Mouse (Mus musculus): ENCODE measurements at regions not wholly inside any gene's neighbourhood (a gene's known extent, or its start where the extent isn't known, plus 50 kb on each side); places are given as distances from the start of the nearest gene placed in this dataset.

DNA sequence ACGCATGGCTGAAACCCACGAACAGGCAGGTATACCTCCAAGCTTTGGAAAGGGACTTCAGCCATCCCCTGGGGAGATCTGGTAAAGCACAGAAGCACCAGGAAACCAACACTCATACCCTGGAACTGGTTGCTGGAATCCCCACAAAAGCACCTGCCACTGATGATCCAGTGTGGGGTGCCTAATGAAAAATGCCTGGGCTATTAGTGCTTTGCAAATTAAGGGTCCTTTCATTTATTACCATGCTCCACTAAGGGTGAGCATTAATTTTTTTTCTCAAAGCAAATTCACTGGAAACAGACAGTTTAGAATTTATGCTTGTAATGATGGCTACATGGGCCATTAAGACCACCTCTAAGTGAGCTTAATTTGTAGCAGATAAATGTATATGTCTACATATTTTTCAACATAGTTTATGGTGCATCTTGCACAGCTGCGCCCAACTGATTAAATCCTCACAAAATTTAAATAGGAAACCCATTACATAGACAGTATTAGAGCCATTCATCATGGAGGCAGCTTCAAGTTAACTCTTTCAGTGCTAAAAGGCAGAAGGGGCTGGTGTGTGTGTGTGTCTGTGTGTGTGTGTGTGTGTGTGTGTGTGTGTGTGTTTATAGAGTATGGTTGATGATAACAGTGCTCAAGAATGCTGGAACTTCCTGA, 201.8 kb downstream of the Cbln1 start:
- no peak for DNase-seq

DNA sequence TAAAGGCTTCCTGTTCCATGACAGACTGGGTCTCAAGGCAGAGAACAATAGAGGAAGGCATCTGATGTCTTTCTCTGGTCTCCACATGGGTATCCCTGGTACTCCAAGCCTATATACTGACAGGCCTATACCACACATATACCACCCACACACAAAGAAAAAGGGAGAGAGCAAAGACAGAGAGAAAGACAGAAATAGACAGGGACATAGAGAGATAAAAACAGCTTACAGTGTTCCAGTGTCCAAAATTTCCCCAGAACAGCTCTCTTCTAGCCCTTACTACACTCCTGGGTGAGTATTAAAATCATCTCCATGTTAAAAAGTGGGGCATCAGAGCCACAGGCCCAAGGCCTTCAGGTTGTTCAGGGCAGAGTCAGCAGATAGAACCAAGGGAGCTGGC, 204.2 kb downstream of the Cbln1 start:
- DNase-seq = no peak

DNA sequence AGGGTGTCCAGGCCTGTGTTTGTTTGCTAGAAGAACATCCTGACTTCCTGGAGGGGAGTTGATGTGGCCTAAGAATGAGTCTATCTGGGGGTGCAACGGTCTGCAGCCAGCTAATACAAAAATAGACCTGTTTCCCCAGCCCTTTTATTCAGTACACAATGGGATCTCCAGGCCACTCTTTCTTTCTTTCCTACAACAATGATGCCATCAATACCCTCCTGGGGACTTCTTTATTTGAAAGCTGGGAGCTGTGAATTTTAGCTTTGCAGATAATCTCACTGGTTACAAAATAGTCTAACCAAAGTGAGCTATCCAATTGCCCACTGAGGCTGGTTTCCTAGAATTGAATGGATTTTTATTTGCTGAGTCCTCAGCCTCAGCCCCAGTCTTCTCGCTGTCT, 207.4 kb downstream of the Cbln1 start:
- DNase-seq = no peak

DNA sequence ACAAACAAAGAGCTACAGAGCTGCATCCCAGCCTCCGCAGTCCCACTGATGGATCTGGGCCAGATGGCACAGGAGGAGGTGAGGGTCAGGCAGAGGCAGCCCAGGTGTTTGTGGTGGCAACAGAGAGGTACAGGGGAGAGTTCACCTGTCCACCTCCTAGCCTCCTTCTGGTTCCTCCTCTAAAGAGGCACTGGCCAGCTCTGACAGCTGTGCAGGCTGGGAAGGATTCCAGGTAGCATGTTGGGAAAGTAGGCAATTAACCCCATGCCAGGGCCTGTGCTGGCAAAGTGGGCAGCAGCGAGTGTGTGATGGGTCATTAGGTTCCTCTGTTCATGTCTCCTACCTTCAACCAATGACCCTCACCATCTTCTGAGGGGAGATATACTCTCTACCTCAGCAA, 212.1 kb downstream of the Cbln1 start:
- no peak for DNase-seq

DNA sequence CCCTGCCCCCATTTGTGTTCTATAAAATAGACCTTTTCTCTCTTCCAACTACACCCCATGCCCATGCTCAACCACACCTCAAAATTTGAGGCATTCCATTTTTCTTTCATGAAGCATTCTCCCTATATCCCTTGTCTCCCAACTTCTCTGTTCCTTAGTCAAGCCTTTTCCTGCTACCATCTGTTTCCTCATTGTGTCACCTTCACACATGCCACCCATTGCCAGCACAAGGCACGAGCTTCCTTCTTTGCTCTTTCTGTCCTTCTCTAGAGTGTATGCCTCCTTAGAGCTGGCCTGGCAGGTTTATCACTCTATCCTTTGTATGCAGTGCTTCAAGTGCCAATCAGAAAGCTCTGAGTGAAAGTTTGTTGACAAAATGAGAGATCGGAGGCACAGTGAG, 229.7 kb downstream of the Cbln1 start:
- no peak for DNase-seq

DNA sequence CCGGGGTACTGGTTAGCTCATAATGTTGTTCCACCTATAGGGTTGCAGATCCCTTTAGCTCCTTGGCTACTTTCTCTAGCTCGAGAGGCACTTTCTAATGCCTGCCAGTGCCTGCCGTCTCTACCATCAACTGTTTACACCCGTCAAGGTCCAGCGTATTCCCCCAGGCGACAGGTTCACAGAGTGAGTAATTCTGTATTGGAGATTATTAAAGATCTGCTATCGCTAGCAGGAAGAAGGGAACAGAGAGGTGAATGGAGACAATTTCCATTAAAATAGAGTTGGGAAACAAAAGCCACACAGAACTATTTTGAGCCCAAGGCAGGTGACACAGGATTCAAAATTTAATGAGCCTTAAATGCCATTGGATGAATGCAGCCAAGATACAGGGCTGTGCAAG, 235.2 kb downstream of the Cbln1 start:
- no peak for DNase-seq

DNA sequence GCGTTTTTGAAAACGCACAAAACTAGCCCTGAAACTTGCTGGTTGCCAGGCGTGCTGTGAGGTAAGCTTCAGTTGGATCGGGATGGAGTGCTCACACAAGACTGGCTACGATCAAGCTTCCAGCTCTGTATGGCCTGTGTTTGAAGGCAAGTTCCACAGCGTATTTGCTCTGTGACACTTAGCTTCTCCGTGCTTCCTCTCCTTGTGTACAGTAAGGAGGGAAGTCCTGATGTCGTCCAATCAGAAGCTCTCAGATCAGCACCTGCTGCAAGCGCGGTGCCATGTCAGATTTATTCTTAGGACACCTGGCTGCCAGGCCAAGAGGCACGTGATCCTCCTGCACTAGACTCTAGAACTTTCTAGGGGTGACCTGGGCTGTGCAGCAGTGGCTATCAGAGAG, 236.0 kb downstream of the Cbln1 start:
- DNase-seq = no peak

DNA sequence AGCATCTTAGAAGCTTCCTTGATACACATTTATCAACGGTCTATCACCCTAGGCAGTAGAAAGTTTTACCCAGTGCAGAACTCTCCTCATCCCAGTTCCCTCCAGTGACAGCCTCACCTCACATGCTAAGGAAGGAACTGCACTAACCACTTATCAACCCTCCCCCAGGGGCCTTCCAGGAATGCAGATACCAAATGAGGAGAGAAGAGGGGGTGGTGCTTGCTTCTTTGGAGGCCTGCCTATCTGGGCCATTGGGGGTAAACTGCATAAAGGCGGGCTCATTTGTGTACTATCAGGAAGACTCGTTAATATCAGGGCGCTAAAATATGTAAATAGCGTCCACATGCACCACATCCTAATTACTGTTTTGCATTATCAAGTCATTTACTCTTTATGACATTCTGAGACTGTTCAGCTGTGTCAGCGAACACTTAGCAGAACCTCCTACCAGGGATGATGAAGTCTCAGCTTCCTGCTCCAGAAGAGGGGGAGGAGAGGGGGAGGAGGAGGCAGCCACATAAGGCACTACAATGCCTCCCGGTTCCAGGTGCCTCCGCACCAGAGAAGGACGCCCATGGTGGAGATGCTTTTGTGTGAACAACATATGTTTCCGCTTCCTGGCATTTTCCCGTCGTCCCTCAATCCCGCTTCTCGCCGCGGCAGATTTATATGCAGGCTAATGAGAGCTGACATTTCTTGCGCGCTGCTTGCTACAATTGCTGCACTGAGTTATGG, 236.9 kb downstream of the Cbln1 start:
- DNase-seq = peak; percentile 53

DNA sequence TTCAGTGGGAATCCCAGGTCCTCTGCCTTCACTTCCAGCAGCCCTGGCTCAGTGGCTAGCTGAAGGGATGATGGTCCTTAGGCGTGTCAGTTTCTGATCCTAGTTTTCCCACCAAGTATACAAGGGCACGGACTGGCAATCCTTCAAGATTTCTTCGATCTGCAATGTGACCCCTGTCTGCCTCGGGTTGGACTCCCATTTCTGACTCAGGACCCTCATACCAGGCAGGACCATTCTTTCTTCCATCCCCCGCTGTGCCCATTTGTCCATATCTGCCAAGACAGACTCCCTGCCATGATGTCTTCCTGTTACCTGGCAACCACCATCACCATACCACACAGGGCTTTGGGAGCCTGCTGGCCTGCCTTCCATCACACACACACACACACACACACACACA, 238.1 kb downstream of the Cbln1 start:
- DNase-seq = peak; percentile 23

DNA sequence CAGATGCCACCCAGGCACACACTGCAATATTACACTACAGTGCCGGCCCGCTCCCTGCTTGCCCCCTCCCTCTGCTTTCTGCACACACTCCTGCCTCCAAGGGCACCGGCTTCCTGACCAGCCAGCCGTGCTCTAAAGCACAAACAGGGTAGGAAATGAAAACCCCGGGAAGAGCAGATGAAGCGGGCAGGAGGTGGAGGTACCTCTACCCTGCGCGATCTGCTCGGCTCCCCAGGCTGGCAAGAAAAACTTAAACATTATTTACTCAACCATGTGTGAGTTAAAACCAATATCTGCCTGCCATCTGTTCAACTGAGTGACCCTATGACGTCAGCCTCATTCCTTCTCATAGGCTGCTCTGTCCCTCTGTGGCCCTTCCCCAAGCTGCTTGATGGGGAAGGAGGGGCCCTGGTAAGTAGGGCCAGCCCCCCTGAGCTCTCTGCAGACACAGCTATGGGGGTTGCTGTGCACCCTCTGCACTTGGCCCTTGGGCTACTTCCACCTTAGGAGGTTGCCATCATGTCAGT, 238.5 kb downstream of the Cbln1 start:
- DNase-seq = peak; percentile 63

DNA sequence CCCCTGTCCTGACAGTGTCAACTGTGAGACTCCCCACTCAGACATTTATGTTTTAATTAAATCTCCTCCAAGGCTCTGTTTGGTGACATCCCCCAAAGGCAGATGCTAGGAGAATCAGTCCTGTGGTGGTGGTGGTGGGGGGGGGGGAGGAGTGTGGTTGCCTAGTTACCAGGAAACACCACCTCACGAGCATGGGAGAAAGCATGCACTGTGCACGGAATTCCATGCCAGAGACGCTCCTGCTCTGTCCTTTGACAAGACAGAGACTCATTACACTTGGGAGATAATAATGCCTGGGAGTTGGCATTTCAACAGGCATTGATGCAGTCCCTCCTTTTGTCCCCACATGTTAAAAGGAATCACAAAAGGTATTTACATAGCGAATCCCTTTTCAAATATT, 240.6 kb downstream of the Cbln1 start:
- DNase-seq = no peak

DNA sequence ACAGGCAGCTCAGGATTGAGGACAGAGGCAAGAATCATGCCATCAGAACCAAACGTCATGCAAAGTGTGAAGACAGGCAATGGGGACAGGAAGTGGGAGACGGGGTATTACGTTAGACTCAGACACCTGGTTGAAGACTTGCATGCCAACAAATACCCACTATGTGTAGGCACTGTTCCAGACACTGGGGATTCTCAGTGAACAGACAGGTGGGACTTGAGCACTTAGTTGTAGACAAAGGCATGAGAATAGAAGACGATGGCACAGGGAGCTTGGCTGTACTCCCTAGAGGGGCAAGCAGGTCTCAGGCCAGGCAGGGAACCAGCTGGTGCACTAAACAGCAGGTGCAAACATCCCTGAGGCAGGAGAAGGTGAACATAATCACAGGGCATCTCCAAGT, 242.3 kb downstream of the Cbln1 start:
- no peak for DNase-seq

DNA sequence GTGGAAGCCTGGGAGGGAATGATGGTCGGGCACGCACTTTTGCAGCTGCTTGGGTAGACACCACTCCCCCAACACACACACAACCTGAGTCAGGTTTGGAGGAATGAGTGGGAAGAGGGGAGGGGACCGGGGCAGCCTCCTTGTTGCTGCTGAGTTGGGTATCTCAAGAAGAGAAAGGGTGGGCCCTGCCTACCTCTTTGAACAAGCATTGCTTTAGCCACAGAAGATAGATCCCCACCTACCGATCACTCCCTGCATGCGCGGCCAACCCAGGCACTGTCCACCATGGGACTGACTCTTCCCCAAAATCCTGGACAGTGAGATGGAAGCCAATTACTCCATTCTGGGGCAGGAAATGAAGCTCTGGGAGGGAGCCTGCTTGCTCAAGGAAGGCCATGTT, 243.2 kb downstream of the Cbln1 start:
- DNase-seq = no peak

DNA sequence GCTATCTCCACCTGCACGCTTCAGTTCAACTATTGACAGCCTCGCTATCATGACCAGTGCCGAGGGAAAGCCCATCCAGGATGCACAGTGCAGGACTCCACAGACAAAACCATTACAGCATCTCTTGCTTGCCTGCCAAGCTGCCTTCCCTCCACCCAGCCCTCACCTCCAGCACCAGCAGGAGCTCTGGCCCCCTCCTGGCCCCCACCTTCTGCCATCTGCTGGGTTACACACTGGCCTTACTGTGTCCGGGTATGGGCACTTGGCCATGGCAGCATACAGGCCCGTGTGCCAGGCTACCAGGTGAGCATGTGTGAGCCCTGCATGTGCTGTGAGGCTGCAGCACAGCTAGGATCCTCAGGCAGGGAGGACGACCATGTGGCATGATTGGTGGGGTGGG, 243.6 kb downstream of the Cbln1 start:
- no peak for DNase-seq

DNA sequence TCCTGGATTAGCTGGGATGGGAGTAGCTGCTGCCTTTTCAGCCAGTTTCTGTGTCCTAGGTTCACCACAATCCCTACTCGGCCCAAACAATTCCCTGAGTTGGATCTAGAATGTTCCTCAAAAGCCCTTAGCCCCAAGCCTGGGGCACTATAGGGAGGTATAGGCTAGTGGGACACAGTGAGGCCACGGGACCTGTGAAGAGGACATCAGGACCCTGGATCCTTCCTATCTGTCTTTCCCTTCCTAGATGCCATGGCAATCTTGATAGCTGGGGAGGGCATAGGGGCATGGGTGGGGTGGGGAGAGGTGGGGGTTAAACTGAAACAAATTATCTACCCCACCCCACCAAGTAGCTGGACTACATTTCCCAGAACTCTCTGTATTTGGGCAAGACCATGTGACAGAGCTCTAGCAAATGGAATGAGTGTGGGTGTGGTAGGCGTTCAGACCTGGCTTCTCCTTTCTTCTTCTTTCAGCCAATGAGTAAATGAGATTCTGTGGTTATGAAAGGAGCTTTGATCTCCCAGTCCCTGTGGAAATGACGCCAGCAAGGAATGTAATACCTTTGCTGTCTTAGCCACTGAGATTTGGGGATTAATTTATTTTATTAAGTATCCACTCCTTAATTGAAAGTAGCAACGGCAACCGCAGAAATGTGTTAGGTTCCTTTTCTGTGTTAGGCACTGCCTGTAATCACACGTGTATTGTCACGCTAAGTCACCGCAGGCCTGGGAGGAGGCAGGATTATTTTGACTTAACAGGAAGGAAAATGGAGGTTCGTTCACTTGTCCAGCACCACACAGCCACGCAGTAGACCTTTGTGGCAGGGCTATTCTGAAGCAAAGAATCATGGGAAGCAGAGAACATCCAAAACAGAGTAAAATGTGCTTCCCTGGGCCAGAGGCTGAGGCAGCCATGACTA, 246.6 kb downstream of the Cbln1 start:
- DNase-seq = peak; percentile 18

DNA sequence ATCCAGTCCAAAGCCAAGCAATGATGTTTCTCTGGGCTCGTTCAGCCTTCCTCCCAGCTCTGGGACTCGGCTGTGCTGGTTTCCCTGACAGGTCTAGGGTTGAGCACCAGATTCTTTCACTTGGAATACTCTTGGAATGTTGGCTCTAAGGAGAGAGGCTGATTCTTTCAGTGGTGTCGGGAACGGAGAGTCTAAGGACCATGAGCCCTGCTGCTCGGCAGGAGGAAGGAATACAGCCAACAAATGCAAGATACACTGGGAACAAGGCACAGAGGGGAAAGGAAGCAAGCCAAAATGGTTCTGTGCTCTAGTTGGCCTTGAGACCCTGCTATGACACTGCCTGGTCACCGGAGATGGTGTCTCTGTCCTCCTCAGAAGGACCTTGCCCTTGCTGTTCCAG, 251.8 kb downstream of the Cbln1 start:
- no peak for DNase-seq

DNA sequence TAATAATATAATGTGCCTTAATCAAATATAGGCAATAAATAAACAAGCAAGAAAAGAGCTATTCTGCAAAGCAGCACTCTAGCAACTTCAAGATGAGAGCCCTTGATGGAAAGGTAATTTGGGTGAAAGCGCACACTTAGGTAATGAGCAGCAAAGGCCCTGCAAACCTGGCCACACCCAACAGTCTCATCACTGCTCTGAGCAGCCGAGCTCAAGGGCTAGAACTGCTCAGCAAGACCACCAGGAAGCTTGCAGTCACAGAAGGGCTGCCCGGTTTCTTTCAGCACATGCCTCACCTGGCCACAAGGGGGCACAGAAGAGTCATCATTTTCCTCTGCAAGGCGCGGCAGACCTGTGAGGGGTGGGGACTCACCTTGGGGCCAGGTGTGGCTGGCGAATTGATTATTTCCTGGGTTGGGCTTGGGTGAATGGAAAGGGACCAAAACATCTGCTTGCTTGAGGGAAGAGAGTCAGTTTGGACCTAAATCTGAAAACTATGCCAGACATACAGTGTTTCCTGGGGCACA, 253.4 kb downstream of the Cbln1 start:
- peak; percentile 42 for DNase-seq

DNA sequence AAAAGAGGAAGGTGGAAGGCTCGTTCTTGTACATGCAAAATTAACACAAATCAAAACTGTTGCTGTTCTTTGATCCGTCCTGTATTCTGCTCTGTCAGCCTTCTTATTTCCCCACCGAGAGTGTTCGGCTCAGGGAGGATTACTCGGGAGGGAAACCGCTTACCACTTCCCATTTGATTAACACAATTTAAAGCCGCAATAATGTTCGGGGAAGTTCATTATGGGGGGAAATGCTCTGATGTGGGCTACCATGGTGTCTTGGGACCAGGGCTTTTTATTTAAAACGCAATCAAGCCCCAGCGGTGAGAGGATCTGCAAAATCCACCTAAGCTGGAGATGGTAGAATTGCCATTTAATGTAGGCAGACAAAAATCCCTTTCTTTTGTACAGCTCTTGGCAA, 257.4 kb downstream of the Cbln1 start:
- DNase-seq = no peak

DNA sequence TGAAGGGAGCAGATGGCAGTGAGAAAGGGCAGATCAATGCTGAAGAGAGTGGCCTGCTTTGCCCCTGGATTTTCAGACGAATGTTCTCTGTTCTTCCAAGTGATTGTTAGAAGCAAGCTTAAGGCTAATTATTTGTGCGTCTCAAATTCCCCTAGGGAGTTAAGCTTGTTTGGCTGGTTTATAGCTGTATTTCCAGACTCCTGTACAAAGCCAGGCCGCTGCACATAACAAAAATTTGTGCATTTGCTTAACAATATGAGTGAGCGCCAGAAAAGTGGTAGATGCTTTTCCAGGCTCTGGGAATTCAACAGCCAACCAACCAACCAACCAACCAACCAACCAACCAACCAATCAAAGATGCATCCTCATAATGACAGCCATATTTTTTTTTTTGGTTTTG, 261.9 kb downstream of the Cbln1 start:
- DNase-seq = no peak

DNA sequence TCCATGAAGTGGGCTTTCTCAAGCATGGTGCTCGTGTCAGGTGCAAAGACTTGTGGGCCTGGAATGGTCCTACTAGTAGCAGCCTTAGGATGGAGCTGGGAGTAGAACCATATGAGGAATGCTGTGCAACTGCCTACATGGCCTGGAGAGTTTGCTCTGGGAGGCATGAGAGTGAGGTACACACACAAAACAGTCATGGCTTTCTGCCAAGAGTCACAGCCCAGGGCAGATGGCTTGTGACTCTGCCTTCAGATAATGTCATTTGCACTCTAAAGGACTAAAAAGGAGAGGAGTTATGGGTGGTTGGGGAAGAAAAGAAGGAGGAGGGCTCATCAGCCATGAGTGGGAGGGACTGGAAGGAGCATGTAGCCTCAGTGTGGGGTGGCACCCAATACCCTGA, 263.1 kb downstream of the Cbln1 start:
- no peak for DNase-seq

DNA sequence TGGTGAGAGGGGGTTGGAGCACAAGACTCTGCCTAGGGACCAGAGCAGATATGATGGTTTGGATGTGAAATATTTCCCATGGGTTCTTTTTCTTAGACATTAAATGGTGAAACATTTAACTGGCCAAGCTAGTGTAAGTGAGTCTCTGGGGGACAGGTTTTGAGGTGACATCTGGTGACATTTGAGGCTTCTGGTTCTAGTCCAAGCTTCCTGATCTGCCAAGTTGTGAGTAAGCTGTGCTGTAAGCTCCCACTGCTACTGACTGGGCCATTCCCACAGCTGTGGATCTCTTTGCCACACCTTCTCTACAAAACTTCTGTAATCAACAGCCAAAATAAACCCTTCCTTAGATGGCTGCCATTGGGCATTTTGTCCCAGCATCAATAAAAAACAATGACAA, 264.4 kb downstream of the Cbln1 start:
- DNase-seq = no peak

DNA sequence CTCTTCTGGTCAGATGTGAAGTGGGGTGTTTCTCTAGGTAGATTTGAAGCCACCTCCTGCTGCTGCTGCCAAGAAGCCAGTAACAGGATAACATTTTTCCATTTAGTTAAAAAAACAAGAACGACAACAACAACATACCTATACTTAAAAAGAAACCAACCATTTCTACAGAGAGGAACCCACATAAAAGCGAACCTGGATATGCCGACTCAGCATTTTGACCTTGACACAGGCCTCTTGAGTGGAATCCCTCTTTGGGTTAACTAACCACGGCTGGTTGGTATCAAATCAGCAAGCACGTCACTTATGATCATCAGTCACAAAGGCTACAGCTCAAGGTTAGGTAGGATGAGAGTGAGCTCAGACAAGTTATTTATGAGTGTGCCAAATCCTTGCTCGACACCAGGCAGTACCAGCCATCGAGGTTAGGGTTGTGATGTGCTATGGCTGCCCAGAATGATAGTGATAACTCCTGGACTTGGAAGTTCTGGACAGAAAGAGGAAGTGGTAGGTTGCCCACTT, 269.7 kb downstream of the Cbln1 start:
- no peak for DNase-seq

Measured in embryo, embryonic 11 days (tissue).